Mouse (Mus musculus): Measurements from ENCODE around the gene Cdkl3.

Cdkl3 gene

DNA sequence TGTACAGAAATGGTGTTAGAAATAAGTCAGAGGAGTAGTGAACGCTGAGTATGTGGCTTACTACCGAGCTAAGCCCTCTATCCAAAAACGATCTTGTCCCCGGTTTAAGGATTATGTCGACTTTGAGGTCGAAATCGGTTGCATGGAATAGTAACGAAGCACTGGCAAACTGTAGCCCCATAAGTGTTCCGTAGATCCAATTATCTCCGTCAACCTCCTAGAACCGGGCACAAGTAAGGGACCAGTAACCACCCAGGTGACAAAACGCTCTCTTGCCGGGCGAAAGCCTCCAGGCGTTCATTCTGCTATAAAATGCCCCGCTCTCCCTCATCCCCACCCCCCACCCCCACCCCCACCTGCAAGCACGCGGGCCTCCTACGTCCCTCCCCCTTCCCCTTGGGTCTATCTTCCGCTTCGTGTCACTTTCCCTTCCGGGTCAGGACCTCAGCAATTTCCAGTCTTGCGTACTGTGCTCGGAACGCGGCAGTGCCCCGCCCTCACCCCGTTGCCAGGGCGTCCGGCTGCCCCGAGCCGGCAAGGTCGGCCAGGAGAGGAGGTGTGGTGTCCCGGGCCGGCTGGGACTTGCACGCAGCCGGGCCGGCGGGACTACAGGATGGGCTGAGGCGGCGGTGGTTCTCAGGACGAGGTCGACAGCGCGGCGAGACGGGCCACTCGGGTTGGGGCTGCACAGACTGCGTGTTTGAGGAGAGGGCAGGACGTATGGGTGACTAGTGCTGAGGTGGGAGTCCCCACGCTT is at the start of gene Cdkl3:
Gene Cdkl3, plus strand, starts transcription at position 450 of the 757 bp plus-strand sequence.
- DNase-seq, result peak; percentile 91

DNA sequence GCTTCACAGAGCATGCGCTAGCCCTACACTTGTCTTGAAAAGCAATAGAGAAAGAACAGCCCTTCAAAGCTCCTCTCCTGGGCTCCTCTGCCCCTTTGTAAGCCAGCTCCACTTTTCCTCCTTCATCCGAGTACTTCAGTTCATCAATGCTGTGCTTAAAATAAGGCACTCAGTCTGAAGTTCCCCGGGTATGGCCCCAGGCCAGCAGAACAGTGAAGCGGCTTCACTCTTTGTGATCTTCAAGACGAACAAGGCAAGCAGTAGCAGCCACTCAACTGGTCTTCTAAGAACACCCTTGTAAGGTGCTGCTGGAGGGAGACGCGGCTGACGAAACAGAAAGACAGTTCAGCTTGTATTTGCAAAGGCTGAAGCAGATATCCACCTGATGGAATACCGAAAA is 47.9 kb upstream of the Cdkl3 start:
- DNase-seq, result no peak

GRCm38 (mm10) chr11:51957760-51958159 is 46.3 kb upstream of the Cdkl3 start:
- DNase-seq, result no peak

GRCm38 (mm10) chr11:51959511-51959910 is 44.5 kb upstream of the Cdkl3 start:
- DNase-seq, result no peak

DNA sequence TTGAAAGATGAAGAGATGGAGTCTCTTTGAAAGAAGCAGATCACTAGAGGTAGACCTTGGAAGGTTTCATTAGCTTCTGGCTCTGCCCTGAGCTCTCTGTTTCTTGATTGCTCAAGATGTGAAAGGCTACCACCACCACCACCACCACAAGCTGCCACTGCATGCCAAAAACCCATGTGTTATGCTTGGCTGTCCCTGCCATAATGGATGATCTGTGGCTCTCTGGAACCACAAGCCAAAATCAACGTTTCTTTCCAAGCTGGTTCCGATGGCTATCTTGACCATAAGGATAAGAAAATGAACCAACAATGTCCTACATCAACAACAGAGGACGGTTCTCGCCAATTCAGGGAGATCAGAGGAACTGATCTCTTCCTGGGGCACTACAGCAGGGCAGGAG is 44.0 kb upstream of the Cdkl3 start:
- no peak for DNase-seq

- peak; percentile 60 for DNase-seq
These were observed 43.0 kb upstream of the Cdkl3 start for GRCm38 (mm10) chr11:51960967-51961471.

- DNase-seq, result peak; percentile 75
These were observed 42.3 kb upstream of the Cdkl3 start for GRCm38 (mm10) chr11:51961761-51962160.

- DNase-seq, result no peak
These were observed 41.7 kb upstream of the Cdkl3 start for GRCm38 (mm10) chr11:51962277-51962676.

- no peak for DNase-seq
These were observed 37.4 kb upstream of the Cdkl3 start for GRCm38 (mm10) chr11:51966651-51967050.

DNA sequence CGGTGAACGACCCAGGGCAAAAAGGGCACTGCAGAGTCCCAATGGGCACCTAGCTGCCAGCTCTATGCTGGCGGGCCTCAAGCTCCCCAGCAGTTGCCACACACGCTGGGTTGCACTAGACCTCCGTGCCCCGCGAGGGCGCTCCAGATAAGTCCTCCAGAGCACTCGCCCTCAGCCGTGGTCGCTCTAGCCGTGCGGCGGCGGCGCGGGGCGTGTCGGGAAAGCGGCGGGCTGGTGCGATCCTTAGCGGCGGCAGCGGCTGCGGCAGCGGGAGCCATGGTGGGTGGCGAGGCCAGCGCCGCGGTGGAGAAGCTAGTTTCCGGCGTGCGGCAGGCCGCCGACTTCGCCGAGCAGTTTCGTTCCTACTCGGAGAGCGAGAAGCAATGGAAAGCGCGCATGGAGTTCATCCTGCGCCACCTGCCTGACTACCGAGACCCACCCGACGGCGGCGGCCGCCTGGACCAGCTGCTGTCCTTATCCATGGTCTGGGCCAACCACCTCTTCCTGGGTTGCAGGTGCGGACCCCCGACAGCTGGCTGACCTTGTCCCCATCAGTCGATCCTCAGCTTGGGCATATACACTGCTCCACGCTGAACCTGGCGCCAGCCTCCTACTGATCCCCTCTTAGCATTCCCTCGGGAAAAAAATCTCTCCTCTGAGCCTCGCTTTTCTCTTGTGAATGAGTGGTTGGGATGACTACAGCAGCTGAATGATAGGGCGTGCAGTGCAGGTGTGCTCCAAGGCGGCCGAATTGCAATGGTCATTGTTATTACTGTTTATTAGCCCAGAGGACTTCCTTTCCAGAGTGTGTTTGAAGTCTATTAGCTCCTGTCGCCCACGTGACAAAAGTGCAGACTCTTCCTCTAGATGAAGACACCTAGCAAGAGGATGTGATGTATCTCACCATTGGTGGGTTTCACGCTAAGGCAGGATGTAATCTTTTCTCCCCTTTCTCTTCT is 36.3 kb upstream of the Cdkl3 start, which contains the start of gene Cdkn2aipnl:
Gene Cdkn2aipnl, plus strand, starts transcription at position 219 of the 959 bp plus-strand sequence.
- DNase-seq, result peak; percentile 99

DNA sequence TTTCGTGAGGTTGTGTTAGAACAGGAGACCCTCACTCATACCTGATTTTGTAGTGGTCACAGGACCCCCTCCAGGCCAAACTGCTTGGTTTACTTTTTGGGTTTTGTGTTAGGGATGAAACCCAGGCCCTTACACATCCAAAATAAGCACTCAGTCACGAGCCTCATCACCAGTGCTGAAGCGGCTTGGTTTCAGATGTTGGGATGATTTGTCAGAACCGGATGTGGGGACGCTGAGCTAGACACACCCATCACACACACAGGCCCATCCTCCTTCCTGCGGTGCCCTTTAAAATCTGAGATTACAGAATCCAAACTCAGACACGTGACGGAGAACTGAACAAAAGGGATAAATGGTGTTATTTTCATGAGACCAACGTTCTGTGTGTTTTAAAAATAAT is 35.1 kb upstream of the Cdkl3 start:
- DNase-seq, result no peak

- DNase-seq, result no peak
These were observed 34.5 kb upstream of the Cdkl3 start for GRCm38 (mm10) chr11:51969511-51969910.

GRCm38 (mm10) chr11:51971644-51972043 is 32.4 kb upstream of the Cdkl3 start:
- no peak for DNase-seq

DNA sequence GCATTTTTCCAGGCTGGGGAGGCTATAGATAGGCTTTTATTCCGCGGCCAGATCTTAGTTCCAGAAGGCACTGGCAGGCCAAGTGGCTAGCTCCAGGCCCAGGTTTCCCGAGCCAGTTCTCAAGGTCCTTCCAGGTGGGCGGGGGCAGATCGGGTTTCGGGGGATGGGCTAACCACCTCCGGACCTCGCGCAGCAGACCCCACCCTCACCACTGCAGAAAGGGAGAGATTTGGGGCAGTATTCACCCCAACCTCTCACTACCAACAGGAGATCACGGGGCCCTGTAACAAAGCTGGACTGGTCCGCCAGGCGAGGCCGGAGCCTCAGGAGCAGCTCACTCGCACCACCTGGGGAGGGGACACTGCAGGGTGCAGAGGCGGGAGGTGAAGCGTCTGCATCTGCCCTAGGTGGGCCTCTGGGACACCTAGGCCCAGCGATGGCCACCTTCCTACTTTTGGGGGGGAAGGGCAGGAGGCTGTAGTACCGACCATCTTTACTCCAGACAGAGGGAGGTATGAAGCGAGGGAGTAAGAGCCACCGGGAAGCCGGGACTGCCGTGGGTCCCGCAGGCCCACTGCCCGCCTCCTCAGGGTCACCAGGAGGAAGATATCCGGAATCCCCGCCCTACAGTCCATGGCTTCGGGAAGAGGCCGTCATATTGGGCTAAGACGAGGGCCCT is 4.3 kb upstream of the Cdkl3 start:
- DNase-seq, result no peak

DNA sequence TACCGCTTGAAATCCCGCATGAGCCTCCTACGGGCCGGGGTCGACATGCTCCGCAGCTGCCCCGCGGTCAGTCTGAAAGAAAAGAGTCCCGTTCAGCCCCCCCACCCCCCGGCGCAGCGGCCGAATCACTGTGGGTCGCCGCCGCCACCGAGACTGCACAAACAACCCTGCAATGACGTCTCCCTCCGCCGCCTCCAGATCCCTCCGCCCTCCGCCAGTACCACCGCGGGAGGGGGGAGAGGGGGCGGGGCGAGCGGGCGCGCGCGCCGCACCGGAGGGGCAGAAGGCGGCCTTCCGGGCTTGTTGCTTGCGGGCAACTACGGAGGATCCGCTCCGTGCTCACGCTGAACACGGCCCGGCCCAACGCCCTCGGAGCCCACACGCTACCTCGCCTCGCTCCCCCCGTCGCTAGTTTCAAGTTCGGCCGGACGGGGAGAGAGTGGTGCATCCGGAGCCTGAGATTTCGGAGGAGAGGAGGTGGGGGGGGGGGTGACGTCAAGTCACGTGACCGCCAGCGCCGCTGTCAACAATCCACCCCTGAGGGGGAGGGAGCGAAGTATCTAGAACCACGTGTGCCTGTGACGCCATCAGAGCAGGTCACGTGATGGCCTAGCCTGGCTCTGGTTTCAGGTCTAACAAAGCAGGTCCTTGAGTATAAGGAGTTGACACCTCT is 3.6 kb upstream of the Cdkl3 start, which contains the start of gene Ube2b:
Gene Ube2b, minus strand, starts transcription at position 473 of the 673 bp plus-strand sequence.
- peak; percentile 93 for DNase-seq

DNA sequence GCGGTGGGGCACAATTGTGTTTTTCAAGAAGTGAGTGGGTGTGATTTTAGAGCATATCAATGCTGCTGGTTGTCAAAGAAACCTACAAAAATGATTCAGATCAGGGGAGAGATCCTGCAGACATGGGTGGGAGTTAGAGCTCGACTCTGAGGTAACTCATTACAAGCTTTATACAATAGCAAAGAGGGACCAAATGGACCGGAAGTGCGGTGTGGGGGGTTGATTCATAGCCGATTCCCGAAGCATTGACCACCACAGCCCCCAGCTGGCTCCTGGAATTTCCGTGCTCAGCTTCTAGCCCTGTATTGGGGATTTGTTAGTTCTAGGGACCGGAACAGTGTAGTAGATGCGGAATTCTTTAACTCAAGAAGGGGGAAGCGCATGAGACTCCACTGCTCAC is 2.7 kb upstream of the Cdkl3 start:
- DNase-seq, result no peak

DNA sequence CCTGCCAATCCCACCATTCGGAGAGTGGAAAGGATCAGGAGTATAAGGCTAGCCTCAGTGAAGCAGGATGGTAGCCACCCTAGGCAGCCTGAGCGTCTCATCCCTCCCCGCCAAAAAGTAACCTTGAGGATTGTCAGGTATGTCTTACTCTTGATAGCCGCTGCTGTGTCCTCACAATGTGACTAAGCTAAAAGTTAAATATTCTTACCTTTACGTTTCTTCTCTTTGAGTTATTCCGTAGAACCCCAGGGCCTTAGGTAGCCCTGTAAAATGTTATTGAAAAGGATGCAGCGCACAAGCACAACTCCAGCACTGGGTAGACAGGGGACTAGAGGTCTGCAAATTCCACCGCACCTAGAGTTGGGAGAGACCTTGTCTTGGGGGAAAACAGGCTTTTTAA is 2.2 kb upstream of the Cdkl3 start:
- no peak for DNase-seq

- no peak for DNase-seq
These were observed 1.0 kb upstream of the Cdkl3 start for GRCm38 (mm10) chr11:52002842-52003504.

DNA sequence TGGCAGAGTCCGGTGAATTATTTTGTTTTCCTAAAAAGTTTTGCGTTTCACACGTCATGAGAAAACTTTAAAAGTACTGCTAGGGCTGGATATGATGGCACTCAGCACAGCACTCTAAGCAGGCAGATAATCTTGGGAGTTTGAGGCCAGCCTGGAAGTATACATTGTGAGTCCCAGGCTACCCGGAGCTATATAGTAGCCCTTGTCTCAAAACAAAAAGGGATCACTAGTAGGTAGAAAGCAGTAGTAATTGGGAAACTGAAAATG is 583 bp upstream of the Cdkl3 start:
- DNase-seq, result no peak

GRCm38 (mm10) chr11:52005586-52005985 is 1.6 kb downstream of the Cdkl3 start:
- DNase-seq, result no peak

DNA sequence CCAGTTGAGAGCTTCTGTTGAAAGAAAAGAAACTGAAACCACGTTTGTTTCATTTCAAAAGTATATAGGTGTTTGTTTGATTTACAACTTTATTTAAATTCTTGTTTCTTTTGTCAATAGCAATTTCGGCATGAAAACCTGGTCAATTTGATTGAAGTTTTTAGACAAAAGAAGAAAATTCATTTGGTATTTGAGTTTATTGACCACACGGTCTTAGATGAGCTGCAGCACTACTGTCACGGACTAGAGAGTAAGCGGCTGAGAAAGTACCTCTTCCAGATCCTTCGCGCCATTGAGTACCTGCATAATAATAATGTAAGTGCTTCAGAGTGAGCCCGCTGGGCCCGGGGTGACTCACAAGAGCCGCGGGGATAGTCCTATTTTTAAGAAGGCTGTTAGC is 7.0 kb downstream of the Cdkl3 start:
- no peak for DNase-seq

- no peak for DNase-seq
These were observed 7.5 kb downstream of the Cdkl3 start for GRCm38 (mm10) chr11:52011541-52011940.
